Mouse (Mus musculus) erythroblast, embryonic 14.5 days (primary cell): Measurements from ENCODE around the gene Arhgap8.

Experiments
- GATA1 ChIP-seq: IDR thresholded peaks from 2 replicates; pipeline ENCODE4 v1.6.1; 2012; ENCODE audit warnings: low read length, inconsistent platforms, mixed read lengths
- TAL1 ChIP-seq: IDR thresholded peaks from 3 replicates; pipeline ENCODE4 v1.6.1; 2012; ENCODE audit warnings: low read length, inconsistent platforms, mixed read lengths

DNA sequence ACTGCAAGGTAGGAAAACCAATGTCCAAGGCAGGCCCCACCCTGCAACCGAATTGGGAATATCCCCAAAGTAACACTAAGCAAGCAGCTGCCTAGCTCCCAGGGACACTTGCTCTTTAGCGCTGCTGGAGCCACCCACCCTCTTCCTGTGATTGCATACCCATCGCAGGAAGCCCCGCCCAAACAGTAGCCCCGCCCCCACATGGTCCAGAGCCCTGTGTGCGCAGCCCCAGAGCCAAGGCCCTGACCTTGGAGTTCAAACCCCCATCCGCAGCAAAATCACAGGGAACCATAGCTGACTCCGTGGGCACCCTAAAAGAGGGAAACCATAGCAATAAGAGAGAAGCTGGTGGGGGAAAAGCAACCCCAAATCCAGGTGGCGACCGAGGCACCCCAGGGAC lies 46.8 kb downstream of the Arhgap8 start:
- TF ChIP-seq GATA1 (no peak), TAL1 (no peak)
